Mouse (Mus musculus) ES-E14 (cell line): ENCODE measurements around the gene Alg14. TPM values are rescaled to one million over a fixed set of nuclear protein-coding genes. Genes with fewer than 3 reads are reported as not detected.

Experiments
- DNase-seq: peaks from one replicate; pipeline ENCODE4 v3.0.0-alpha.2; 2013; ENCODE audit warnings: low read depth, low spot score
- H3K27ac ChIP-seq: 2 replicates; pipeline ENCODE4 v1.5.1; 2012; ENCODE audit warnings: low read depth, mild to moderate bottlenecking, low read length, moderate library complexity, mixed read lengths; ENCODE audit not compliant: poor library complexity, insufficient read depth, severe bottlenecking
- H3K36me3 ChIP-seq: 2 replicates; pipeline ENCODE4 v1.6.1; 2012; ENCODE audit warnings: mild to moderate bottlenecking, low read length, moderate library complexity, mixed read lengths; ENCODE audit not compliant: control insufficient read depth, poor library complexity, insufficient read depth, severe bottlenecking
- H3K4me1 ChIP-seq, 2 experiments: fragments of 150-350 bp in 1 of 2; sonication (generic) in 1 of 2; 2 replicates each; pipeline ENCODE4 v1.6.1; 2012; ENCODE audit warnings: low read length in 2 of 2, mild to moderate bottlenecking in 1 of 2, mixed read lengths in 1 of 2; ENCODE audit not compliant: control insufficient read depth in 2 of 2, insufficient read depth in 2 of 2, poor library complexity in 1 of 2
- H3K4me3 ChIP-seq, 2 experiments: fragments of 150-350 bp in 1 of 2; sonication (generic) in 1 of 2; 2 replicates each; pipeline ENCODE4 v1.5.1; 2012; ENCODE audit warnings: low read length in 2 of 2, low read depth in 1 of 2, mild to moderate bottlenecking in 1 of 2, mixed read lengths in 1 of 2; ENCODE audit not compliant: insufficient read depth in 1 of 2, poor library complexity in 1 of 2, severe bottlenecking in 1 of 2
- H3K9ac ChIP-seq: 2 replicates; pipeline ENCODE4 v1.6.1; 2012; ENCODE audit warnings: low read depth, mild to moderate bottlenecking, low read length, mixed read lengths; ENCODE audit not compliant: poor library complexity, insufficient read depth, severe bottlenecking
- H3K9me3 ChIP-seq: fragments of 150-350 bp; sonication (generic); 2 replicates; pipeline ENCODE4 v1.6.1; 2012; ENCODE audit warnings: low read depth, mild to moderate bottlenecking, low read length; ENCODE audit not compliant: control insufficient read depth, insufficient read depth
- CHD2 ChIP-seq: IDR thresholded peaks from 2 replicates; pipeline ENCODE4 v1.6.1; 2014; ENCODE audit warnings: mild to moderate bottlenecking, low read depth, low read length, inconsistent platforms
- HCFC1 ChIP-seq: IDR thresholded peaks from 2 replicates; pipeline ENCODE4 v1.6.1; 2012; ENCODE audit warnings: low read length, inconsistent platforms, borderline replicate concordance; ENCODE audit not compliant: insufficient read depth
- MAFK ChIP-seq: IDR thresholded peaks from 2 replicates; pipeline ENCODE4 v1.6.1; 2014; ENCODE audit warnings: mild to moderate bottlenecking, low read depth, low read length, inconsistent platforms; ENCODE audit not compliant: insufficient read depth
- ZC3H11A ChIP-seq: IDR thresholded peaks from 2 replicates; pipeline ENCODE4 v1.6.1; 2012; ENCODE audit warnings: low read depth, mild to moderate bottlenecking, inconsistent platforms, low read length, borderline replicate concordance
- ZNF384 ChIP-seq: IDR thresholded peaks from 2 replicates; pipeline ENCODE4 v1.6.1; 2012; ENCODE audit warnings: low read depth, low read length, inconsistent platforms
- in situ Hi-C, 2 experiments: fragments of 600-800 bp; cut with MboI; formaldehyde crosslinking; loops; one replicate each; pipeline ENCODE4 v1.15.1; 2025; ENCODE audit warnings: low sequenced_read_pairs in 2 of 2, inconsistent platforms in 1 of 2; ENCODE audit not compliant: unreplicated experiment in 2 of 2
- total RNA-seq: library from RNA; depleted of rRNA; stranded (reverse); fragments of 300-350 nt; gene quantifications from 2 replicates; pipeline ENCODE4 v1.2.3, GENCODE M21; 2012

Gene Alg14
- total RNA-seq, 1 experiment: 18.4 TPM

GRCm38 (mm10) chr3:121370301-121370700, 78.7 kb downstream of the Alg14 start:
- TF ChIP-seq CHD2 (no peak), HCFC1 (no peak), ZC3H11A (no peak), MAFK (no peak), ZNF384 (no peak)
- Histone ChIP-seq H3K9me3 (no peaks in the 10 kb centered on the region), H3K36me3 (no peaks in the 10 kb centered on the region), H3K4me1 (peaks cover 0 to 3% of the 10 kb centered on the region in 2 experiments; a peak in 2 of 4 replicates), H3K9ac (no peak overlapping the region), H3K4me3 (no peak overlapping the region), H3K27ac (no peak overlapping the region)
- in situ Hi-C loops: no loop called here
- DNase-seq: no peak

GRCm38 (mm10) chr3:121370830-121371526, 79.4 kb downstream of the Alg14 start:
- TF ChIP-seq HCFC1 (no peak), ZNF384 (no peak), MAFK (no peak), ZC3H11A (no peak), CHD2 (no peak)
- in situ Hi-C loops: no loop called here
- Histone ChIP-seq H3K9me3 (no peaks in the 10 kb centered on the region), H3K4me1 (peaks cover 0 to 3% of the 10 kb centered on the region in 2 experiments; a peak in 2 of 4 replicates), H3K4me3 (no peak overlapping the region), H3K27ac (no peak overlapping the region), H3K36me3 (no peaks in the 10 kb centered on the region), H3K9ac (no peak overlapping the region)
- DNase-seq: no peak

GRCm38 (mm10) chr3:121371527-121372220, 80.1 kb downstream of the Alg14 start:
- H3K4me1 ChIP-seq: peaks cover 0 to 3% of the 10 kb centered on the region in 2 experiments; a peak in 2 of 4 replicates
- H3K27ac ChIP-seq: no peak overlapping the region
- in situ Hi-C loops: no loop called here
- H3K9me3 ChIP-seq: no peaks in the 10 kb centered on the region
- TF ChIP-seq ZNF384: no peak
- no peak for TF ChIP-seq MAFK
- TF ChIP-seq ZC3H11A: no peak
- no peak for TF ChIP-seq CHD2
- no peak for TF ChIP-seq HCFC1
- H3K36me3 ChIP-seq: no peaks in the 10 kb centered on the region
- no peak overlapping the region for H3K4me3 ChIP-seq
- H3K9ac ChIP-seq: no peak overlapping the region
- no peak for DNase-seq

DNA sequence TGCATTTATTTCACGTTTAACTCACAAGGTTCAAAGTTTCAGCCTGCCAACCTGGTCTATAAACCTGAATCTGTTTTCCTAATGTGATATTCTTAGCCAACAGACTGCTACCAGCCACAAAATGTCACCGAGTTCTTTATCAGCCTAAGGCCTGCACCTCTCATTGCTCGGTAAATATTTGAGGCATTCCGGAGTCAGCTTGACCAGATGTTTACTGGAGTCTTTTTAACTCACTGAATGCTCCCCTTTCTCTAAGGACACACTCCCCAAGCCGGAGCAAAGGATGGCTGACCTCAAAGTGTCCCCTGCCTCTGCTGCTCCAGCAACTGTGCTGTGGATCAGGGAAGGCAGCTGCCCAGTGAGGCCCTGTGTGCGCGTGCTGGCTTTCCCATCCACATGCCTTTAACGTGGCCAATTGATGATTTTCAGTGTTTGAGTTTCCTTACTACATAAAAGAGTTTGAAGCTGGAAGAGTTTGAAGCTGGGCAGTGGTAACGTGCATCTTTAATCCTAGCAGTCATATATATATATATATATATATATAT, 82.4 kb downstream of the Alg14 start:
- Histone ChIP-seq H3K27ac (no peak overlapping the region), H3K9ac (no peak overlapping the region), H3K36me3 (no peaks in the 10 kb centered on the region), H3K9me3 (no peaks in the 10 kb centered on the region), H3K4me3 (no peak overlapping the region), H3K4me1 (peaks cover 0 to 3% of the 10 kb centered on the region in 2 experiments; a peak in 2 of 4 replicates)
- in situ Hi-C loops: no loop called here
- DNase-seq: no peak
- TF ChIP-seq MAFK (no peak), ZC3H11A (no peak), HCFC1 (no peak), CHD2 (no peak), ZNF384 (no peak)
